In the genomic region with DNA sequence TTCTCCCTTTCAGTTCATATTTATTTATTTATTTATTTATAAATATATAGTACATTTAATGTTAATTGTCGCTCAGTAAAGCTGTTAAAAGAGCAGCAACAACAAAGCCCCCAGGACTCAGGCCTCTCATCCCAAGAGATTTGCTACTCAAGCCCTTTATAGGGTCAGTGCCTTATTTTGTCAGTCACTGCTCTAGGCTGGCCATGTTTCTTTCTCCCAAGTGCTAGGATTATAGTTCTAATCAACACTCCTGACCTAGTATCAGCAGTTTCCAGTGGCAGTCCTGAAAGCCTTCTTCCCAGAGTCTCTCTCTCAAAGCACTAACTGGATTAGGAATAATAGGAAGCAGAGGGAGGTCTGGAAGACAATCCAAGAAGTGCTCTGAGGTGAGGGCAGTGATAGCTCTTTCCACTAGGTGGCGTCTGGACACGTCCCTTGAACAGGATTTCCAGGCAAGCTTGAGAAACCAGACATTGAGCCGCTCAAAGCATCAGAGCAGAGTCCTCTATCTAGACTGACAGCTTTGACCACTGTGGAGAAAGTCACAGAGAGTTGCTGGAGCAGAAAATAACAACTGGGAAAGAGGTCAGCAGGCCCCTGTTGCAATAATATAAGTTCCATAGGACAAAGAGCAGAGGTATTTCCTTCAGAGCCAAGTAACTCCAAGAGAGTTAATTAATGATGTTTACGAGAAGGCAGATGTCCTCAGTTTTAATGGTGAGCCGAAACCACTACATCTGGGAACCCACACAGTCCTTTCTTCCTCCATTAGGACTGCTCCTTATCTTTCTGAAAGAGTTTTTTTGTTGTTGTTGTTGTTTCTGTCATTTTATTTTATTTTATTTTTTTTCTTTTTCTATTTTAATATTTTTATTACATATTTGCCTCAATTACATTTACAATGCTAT, we compare ENCODE assay signal across 8 mouse cellular contexts. TPM values are rescaled to one million over a fixed set of nuclear protein-coding genes. Genes with fewer than 3 reads are reported as not detected.
DNase-seq lines count a peak whose midpoint lies in the region; ATAC-seq lines count a peak whose summit lies in the region.

No protein-coding gene starts in this region.

- no peak overlapping the region for H3K27ac ChIP-seq in forebrain, embryonic 13.5 days
- H3K27ac ChIP-seq in lung, embryonic 15.5 days, result no peak overlapping the region

- no peaks in the 10 kb centered on the region for H3K27me3 ChIP-seq in forebrain, embryonic 13.5 days
- H3K27me3 ChIP-seq in lung, embryonic 15.5 days, result no peaks in the 10 kb centered on the region

- no peaks in the 10 kb centered on the region for H3K36me3 ChIP-seq in forebrain, embryonic 13.5 days (ENCODE audit: poor library complexity, severe bottlenecking)
- H3K36me3 ChIP-seq in lung, embryonic 15.5 days, result no peaks in the 10 kb centered on the region

- ATAC-seq in forebrain, embryonic 13.5 days, result peak; percentile 95
- ATAC-seq in hematopoietic stem cell, adult 5-6 weeks (replicated peaks in 1 of 2; ENCODE audit: insufficient read depth in 1 of 2, low FRiP score in 2 of 2, low TSS enrichment in 1 of 2, low read depth in 1 of 2, poor library complexity in 2 of 2, severe bottlenecking in 2 of 2), result peak; percentile 89 to 93
- ATAC-seq in lung, embryonic 15.5 days (ENCODE audit: borderline replicate concordance, extremely low read depth, low FRiP score, low TSS enrichment), result peak; percentile 69; the same call in 1 of the 2 replicates
- ATAC-seq in inflammation-experienced regulatory T-cells, adult 6 months, result no peak

- no peaks in the 10 kb centered on the region for H3K4me1 ChIP-seq in forebrain, embryonic 13.5 days
- no peaks in the 10 kb centered on the region for H3K4me1 ChIP-seq in lung, embryonic 15.5 days

- no peak overlapping the region for H3K9ac ChIP-seq in forebrain, embryonic 13.5 days
- H3K9ac ChIP-seq in lung, embryonic 15.5 days, result no peak overlapping the region

- no peaks in the 10 kb centered on the region for H3K9me3 ChIP-seq in forebrain, embryonic 13.5 days (replicated peaks)
- no peaks in the 10 kb centered on the region for H3K9me3 ChIP-seq in lung, embryonic 15.5 days

- 23% methylated on average over 6 of the region's 6 CpGs for WGBS in forebrain, embryonic 13.5 days
- 27% methylated on average over 6 of the region's 6 CpGs for WGBS in lung, embryonic 15.5 days

- H3K4me2 ChIP-seq in forebrain, embryonic 13.5 days, result no peak overlapping the region
- no peak overlapping the region for H3K4me2 ChIP-seq in lung, embryonic 15.5 days

- H3K4me3 ChIP-seq in forebrain, embryonic 13.5 days, result no peak overlapping the region
- H3K4me3 ChIP-seq in lung, embryonic 15.5 days, result no peak overlapping the region

- peak; percentile 80 for DNase-seq in Muller cell, postnatal 12 days (ENCODE audit: inconsistent ontology term)
- peak; percentile 17 for DNase-seq in c-Kit-positive CD71-positive TER-119-negative erythroid progenitor cells, embryonic 14.5 days (ENCODE audit: low read depth)
- peak; percentile 37 to 75 for DNase-seq in layer of hippocampus, adult 18-20 months (ENCODE audit: low spot score in 2 of 2)
- peak; percentile 54 for DNase-seq in ovary, postnatal 14 days (ENCODE audit: low spot score)

RNA-seq across cellular contexts. Expression of a gene that starts 39.9 kb away (rescaled TPM):
- 0.27 TPM in 1 of 2 replicates, not detected in the other for polyA plus RNA-seq in forebrain, embryonic 13.5 days (2015; fragmentation: Nextera tagmentation; extraction: Ambion mirVana)
- total RNA-seq in hematopoietic stem cell, adult 5-6 weeks (2017), result not detected in 2 replicates
- 1 to 10 TPM; 1.8 to 3.6 TPM for total RNA-seq in layer of hippocampus, adult 18-20 months (2021)
- polyA plus RNA-seq in lung, embryonic 15.5 days (2015; fragmentation: Nextera tagmentation; extraction: Ambion mirVana), result 1.1 and 1.4 TPM in 2 replicates
- polyA plus RNA-seq in inflammation-experienced regulatory T-cells, adult 6 months (2017; shearing (Covaris generic)), result under 1 TPM in 1 of 3 experiments, not detected in 2; 0.31 TPM

Comparison
In these comparisons a context has a peak if more than half of its experiments do, and no peak if none do; other contexts are left out.
1. DNase-seq: peak in every context shown above with its lines; median percentile 80 in Muller cell, postnatal 12 days; 56 in layer of hippocampus, adult 18-20 months; 54 in ovary, postnatal 14 days; 17 in c-Kit-positive CD71-positive TER-119-negative erythroid progenitor cells, embryonic 14.5 days.